Mouse (Mus musculus) thymus, postnatal 0 days (tissue): ENCODE results near the gene Mpeg1. TPM values are rescaled to one million over a fixed set of nuclear protein-coding genes. Genes with fewer than 3 reads are reported as not detected.

ENCODE experiments used
- DNase-seq: peaks from one replicate; pipeline ENCODE4 v3.0.0-alpha.2; 2015; ENCODE audit warnings: low spot score
- polyA plus RNA-seq: library from polyadenylated mRNA; unstranded; fragments of >200 nt; fragmentation: Nextera tagmentation; extraction: Ambion mirVana; gene quantifications from 2 replicates; pipeline ENCODE4 v1.2.1, GENCODE M21; 2015

Mpeg1 gene
- 2.6 and 2.9 TPM in 2 replicates for polyA plus RNA-seq

- DNase-seq: no peak
Observed at GRCm38 (mm10) chr19:12460282-12461249, at the start of gene Mpeg1. TSS of gene Mpeg1 (plus strand) at chr19:12460779.

DNA sequence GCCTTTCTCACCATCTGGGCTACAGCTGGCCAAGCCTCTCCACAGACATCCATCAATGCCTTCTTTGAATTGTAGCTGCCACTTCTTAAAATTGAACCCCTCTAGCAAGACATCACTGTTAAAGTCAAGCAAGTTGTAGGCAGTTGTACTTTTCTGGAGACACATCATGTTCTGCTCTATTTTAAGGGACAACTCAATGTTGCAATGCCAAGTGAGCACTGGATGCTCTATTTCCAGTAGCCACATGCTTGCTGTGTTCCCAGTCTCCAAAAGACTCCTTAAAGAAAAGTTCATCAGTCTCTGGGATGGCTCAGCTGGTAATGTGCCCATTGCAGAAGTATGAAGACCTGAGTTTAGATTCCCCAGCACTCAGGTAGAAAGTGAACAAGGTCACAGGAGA, 46.8 kb upstream of the Mpeg1 start:
- DNase-seq: no peak

DNA sequence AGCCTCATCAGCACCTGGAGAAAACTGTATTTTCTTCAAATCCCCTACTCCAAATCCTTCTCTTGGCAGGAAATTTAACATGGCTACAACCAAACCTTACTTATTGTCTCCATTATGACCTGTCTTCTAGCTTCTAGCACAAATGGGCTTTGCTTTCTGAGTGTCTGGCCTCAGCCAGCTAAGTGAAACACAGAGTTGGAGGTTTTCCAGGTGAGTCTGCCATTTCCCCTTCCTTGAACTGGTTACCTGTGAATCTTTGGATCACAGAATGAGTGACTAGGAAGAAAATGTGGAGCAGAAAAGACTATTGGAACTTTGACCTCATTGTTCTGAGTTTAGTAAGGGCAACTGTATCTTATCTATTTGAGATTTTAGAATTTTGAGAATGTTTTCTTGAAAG, 43.2 kb upstream of the Mpeg1 start, which contains the start of gene Olfr1441:
Gene Olfr1441, plus strand, starts transcription at position 73 of the 400 bp plus-strand sequence.
- DNase-seq: no peak

GRCm38 (mm10) chr19:12418312-12418711, 42.3 kb upstream of the Mpeg1 start:
- DNase-seq: no peak

- DNase-seq: no peak
Observed at GRCm38 (mm10) chr19:12420555-12420954, 40.0 kb upstream of the Mpeg1 start.

DNA sequence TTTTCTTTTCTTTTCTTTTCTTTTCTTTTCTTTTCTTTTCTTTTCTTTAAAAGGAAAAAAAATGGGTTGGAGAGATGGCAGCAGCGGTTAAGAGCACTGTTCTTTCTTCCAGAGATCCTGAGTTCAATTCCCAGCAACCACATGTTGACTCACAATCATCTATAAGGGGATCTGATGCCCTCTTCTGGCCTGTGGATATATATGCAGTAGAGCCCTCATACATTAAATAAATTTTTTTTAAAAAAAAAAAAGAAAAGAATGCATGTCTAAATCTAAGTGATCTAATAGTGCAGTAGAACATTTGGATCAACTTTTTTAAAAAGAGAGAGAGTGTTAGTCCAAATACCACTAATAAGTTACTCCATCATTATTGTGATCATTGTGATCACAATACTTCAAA, 38.9 kb upstream of the Mpeg1 start:
- DNase-seq: no peak

DNA sequence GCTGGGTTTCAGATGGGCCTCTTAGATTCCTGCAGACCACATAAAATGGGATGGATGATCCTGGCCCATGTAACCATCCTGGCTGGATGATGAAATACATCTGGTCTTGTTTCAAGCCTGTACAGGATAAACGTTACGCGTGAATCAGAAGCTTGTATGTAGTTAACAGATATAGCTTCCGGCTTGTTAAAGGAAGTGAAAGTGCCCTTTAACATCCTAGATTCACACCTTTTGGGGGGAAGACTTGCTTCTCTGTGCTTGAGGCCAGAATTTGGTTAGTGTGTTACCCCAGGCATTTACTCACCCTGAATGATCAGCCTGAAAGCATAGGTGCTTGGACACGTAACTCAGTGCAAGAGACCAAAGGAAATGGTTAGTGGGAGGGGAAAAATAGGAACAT, 33.5 kb upstream of the Mpeg1 start:
- no peak for DNase-seq

- no peak for DNase-seq
Observed at GRCm38 (mm10) chr19:12427605-12428004, 33.0 kb upstream of the Mpeg1 start, which contains the start of gene Pfpl. TSS of gene Pfpl (plus strand) at chr19:12427905.

- DNase-seq: peak; percentile 11
Observed at GRCm38 (mm10) chr19:12433033-12433432, 27.5 kb upstream of the Mpeg1 start.

GRCm38 (mm10) chr19:12435011-12435416, 25.6 kb upstream of the Mpeg1 start:
- no peak for DNase-seq

GRCm38 (mm10) chr19:12435750-12436524, 24.6 kb upstream of the Mpeg1 start:
- DNase-seq: no peak

GRCm38 (mm10) chr19:12439581-12439980, 21.0 kb upstream of the Mpeg1 start:
- no peak for DNase-seq

GRCm38 (mm10) chr19:12440103-12440725, 20.4 kb upstream of the Mpeg1 start:
- no peak for DNase-seq

- DNase-seq: no peak
Observed at GRCm38 (mm10) chr19:12442560-12442959, 18.0 kb upstream of the Mpeg1 start.

DNA sequence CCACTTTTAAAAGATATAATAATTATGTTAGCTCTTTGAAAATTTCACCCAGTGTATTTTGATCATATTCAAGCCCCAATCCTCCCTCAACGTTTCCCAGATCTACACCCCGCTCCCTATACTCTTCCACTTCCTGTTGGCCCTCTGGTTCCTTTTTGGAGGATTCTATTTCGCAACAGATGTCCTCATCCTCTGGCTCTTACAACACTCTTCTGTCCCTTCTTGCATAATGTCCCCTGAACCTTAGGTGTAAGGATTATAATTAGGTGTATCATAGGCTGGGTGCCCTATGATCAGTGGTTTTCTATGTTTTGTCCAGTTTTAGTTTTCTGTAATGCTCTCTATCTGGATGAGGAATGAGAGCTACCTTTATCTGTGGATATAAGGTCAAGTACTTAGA, 15.6 kb upstream of the Mpeg1 start:
- no peak for DNase-seq

GRCm38 (mm10) chr19:12457401-12458066, 3.0 kb upstream of the Mpeg1 start:
- DNase-seq: no peak

- DNase-seq: no peak
Observed at GRCm38 (mm10) chr19:12459516-12459915, 1.1 kb upstream of the Mpeg1 start.

DNA sequence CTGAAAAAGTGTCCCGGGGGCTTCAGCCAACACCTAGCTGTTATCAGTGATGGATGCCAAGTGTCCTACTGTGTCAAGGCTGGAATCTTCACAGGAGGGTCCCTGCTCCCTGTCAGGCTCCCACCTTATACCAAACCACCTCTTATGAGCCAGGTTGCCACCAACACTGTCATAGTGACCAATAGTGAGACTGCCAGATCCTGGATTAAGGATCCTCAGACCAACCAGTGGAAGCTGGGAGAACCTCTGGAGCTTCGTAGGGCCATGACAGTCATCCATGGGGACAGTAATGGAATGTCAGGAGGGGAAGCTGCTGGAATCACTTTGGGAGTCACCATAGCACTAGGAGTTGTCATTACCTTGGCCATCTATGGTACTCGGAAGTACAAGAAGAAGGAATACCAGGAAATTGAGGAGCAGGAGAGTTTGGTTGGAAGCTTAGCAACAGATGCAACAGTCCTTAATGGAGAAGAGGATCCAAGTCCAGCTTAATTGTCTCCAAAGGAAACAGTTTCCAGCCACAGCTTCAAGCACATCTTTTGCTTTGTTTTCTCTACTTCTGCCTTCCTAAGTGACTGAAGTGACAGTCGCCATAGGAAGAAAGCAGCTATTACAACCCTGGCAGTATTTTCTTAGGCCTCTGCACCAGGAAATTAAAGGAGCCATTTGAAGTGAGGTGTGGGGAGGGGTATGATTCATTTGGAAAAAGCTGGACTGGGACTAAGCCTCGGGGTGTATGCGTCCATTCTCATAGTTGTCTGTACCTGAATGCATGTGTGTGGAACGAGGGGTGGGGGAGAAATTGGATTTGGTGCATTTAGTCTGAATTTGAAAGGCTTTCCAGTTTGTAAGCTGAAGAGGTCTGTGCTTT, 2.5 kb downstream of the Mpeg1 start:
- no peak for DNase-seq

- no peak for DNase-seq
Observed at GRCm38 (mm10) chr19:12463722-12464035, 3.1 kb downstream of the Mpeg1 start.

DNA sequence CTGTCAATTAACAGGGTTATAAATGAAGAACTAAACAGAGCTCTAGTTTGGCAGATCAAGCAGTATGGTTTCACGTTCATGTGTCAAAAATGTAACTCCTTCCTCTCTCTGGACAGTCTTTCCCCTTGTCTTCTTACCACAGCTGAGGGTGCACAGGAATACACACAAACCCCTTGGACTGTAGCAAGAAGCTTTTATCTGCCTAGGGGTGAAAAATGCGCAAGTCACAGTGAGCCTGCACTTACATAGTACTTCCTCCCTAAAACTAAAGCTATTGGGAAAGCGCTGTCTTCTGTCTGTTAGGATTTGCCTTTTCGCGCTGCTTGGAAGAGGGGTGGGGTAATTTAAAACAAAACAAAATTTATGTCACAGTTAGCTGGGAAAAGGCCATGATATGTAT, 3.5 kb downstream of the Mpeg1 start:
- no peak for DNase-seq
